Mouse (Mus musculus) monocyte, adult 5-6 weeks (primary cell): ENCODE results near the gene Vkorc1l1. TPM values are rescaled to one million over a fixed set of nuclear protein-coding genes. Genes with fewer than 3 reads are reported as not detected.
A peak's percentile ranks its signal among the peaks of the same experiment; 100 is the strongest.

Experiments used
- ATAC-seq: fragments of 153-309, 156-312 bp; replicated peaks from 2 replicates; pipeline ENCODE4 v1.8.0; 2017; ENCODE audit warnings: mild to moderate bottlenecking; ENCODE audit not compliant: low TSS enrichment, insufficient number of reproducible peaks, severe bottlenecking, poor library complexity, low FRiP score
- total RNA-seq: library from RNA; stranded (forward); fragments of 200-1000, 200-491, 200-594 nt; gene quantifications from 3 replicates; pipeline ENCODE4 v1.2.3, GENCODE M21; 2017

Gene Vkorc1l1
- total RNA-seq, 1 experiment from 2014 or later: 9.6 TPM

GRCm38 (mm10) chr5:129993374-129993773 is 51.6 kb downstream of the Vkorc1l1 start:
- ATAC-seq: no peak

- ATAC-seq: no peak
These were observed 53.2 kb downstream of the Vkorc1l1 start for GRCm38 (mm10) chr5:129994989-129995388.

GRCm38 (mm10) chr5:129997700-129998099 is 55.9 kb downstream of the Vkorc1l1 start:
- no peak for ATAC-seq

DNA sequence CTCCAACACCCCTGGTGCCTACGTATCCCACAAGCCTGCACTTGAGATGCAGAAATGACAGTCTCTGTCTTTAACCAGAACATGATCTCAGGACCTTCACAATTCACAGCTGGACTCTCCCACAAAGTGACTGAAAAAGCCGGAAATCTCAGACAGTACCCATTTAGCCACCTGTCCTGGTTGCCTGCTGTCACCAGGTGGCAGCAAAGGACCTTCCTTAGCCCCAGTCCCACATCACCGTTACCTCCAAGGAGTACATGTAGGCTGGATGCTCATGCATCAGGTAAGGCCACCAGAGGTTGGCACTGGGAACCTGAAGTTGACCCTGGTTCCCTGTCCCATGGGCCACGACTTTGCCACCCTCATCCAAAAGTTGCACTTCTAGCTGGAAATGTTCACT is 57.3 kb downstream of the Vkorc1l1 start:
- peak; percentile 19; the same call in 1 of the 2 replicates for ATAC-seq

- peak; percentile 50 for ATAC-seq
These were observed 59.0 kb downstream of the Vkorc1l1 start for GRCm38 (mm10) chr5:130000735-130001134.

DNA sequence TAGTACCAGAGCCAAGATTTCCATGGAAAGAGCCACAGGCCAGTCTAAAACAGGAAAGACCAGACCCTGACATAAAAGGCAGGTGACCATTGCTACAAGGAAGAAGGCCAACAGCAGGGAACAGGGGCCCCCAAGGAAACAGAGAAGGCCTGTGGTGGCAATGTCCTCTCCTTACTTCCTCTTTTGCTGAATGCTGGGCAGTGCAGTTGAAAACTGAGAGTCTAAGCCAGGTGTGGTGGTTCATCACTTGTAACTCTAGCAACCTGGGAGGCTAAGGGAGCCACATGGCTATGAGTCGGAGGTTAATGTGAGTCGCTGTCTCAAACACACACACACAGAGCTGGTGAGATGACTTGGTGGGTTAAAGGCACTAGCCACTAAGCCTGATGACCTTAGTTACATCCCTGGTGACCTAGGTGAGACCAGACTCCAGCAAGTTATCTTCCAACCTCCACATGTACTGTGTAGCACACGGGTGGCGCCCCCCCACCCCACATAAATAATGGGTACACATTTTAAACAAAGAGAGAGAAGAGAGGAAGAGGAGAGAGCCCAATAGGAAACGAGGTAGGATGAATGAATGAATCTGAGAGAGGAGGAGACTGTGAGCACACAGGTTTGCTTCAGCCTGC is 59.7 kb downstream of the Vkorc1l1 start:
- ATAC-seq: peak; percentile 34

GRCm38 (mm10) chr5:130002301-130003146 is 60.8 kb downstream of the Vkorc1l1 start, which contains the start of gene Gusb:
Gene Gusb (minus strand): TSS chr5:130003049.
- ATAC-seq: peak; percentile 83

- ATAC-seq: no peak
These were observed 61.5 kb downstream of the Vkorc1l1 start for GRCm38 (mm10) chr5:130003229-130003628.

DNA sequence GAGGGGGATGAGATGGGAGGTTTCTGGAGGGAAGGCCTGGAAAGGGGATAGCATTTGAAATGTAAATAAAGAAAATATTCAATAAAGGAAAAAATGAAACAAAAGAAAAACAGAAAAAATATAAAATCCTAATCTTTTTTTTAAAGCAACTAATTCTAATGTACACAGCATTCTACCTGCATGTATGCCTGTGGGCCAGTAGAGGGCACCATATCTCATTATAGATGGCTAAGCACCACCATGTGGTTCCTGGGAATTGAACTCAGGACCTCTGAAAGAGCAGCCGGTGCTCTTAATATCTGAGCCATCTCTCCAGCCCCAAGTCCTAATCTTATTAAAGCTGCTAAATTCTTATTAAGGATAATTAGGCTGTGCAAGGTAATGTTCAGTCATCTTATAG is 65.6 kb downstream of the Vkorc1l1 start:
- ATAC-seq: no peak

DNA sequence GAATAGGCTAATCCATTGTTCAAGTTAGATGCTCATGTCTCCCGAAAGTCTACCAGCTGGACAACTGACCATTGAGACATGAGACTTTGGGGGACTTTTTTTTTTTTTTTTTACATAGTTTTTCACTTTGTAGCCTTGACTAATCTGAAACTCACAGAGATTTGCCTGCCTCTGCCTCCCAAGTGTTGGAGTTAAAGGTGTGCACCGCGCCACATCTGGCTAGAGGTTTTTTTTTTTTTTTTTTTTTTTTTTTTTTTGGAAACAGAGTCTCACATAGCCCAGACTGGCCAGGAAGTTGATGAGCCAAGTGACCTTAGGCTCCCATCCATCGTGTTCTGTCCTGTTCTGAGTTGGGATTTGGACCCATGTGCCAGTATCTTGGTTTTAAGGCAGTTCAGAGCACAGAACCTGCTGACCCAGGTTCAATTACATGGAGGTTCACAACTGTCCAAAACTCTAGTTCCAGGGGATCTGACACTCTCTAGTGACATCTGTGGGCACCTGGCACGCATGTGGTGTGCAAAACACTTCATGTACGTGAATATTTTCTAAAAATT is 66.3 kb downstream of the Vkorc1l1 start:
- no peak for ATAC-seq

- no peak for ATAC-seq
These were observed 68.0 kb downstream of the Vkorc1l1 start for GRCm38 (mm10) chr5:130009784-130010183.

DNA sequence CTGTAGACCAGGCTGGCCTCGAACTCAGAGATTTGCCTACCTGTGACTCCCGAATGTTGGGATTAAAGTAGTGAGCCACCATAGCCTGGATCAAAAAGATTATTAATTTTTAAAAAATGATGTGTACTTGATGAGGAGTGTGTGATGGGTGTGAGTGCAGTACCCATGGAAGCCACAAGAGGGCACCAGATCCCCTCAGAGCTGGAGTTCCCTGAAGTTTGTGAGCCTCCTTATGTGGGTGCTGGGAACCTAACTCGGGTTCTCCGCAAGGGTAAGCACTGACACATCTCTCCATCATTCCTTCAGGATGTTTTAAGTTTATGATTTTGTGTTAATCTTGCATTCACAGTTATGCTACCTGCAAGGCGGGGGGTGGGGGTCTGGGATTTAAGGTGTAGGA is 69.2 kb downstream of the Vkorc1l1 start:
- ATAC-seq: no peak

GRCm38 (mm10) chr5:130015104-130015503 is 73.3 kb downstream of the Vkorc1l1 start:
- ATAC-seq: no peak

- ATAC-seq: no peak
These were observed 77.7 kb downstream of the Vkorc1l1 start for GRCm38 (mm10) chr5:130019461-130019860.

GRCm38 (mm10) chr5:130021361-130021966 is 79.7 kb downstream of the Vkorc1l1 start:
- no peak for ATAC-seq

DNA sequence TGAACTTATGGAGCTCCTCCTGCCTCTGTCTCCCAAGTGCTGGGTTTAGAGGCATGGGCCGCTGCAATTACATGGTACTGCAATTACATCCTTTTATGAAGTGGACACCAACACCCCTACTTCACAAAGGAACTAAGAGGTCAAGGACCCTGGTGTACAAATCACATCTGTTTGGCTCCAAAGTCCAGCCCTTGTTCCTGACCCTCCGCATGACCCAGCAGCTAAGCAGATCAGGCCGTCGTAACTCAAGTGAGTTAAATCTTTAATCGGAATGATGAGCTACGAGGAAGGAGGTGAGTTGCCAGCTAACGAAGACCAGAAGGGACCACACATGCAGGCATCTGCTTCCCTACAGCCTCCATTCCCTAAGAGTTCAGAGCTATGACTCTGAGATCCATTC is 80.6 kb downstream of the Vkorc1l1 start:
- ATAC-seq: no peak

DNA sequence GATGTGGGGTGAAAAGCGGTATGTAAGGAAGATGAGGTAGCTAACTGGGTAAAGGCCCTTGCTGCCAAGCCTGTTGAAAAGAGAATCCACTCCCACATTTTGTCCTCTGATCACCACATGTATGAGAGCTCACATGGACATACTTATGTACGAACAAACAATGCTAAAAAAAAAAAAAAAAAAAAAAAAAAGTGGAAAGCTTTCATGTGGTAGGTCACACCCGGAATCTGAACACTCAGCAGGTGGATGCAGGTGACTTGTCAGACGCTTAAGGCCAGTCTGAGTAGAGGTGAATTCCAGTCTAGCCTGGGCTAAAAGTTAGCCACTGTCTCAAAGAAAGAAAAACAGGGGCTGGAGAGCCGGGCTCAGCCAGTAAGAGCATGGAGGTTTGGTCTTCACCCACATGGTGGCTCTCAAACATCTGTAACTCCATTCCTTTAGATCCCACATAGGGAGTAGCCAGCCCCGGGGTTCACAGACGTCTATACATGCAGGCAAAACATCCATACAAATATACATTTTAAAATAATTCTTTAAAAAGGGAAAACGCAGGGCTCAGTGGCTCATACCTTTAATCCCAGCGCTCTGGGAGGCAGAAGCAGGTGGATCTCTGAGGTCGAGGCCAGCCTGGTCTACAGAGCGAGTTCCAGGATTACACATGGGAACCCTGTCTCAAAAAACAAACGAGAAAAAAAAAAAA is 81.4 kb downstream of the Vkorc1l1 start:
- no peak for ATAC-seq

DNA sequence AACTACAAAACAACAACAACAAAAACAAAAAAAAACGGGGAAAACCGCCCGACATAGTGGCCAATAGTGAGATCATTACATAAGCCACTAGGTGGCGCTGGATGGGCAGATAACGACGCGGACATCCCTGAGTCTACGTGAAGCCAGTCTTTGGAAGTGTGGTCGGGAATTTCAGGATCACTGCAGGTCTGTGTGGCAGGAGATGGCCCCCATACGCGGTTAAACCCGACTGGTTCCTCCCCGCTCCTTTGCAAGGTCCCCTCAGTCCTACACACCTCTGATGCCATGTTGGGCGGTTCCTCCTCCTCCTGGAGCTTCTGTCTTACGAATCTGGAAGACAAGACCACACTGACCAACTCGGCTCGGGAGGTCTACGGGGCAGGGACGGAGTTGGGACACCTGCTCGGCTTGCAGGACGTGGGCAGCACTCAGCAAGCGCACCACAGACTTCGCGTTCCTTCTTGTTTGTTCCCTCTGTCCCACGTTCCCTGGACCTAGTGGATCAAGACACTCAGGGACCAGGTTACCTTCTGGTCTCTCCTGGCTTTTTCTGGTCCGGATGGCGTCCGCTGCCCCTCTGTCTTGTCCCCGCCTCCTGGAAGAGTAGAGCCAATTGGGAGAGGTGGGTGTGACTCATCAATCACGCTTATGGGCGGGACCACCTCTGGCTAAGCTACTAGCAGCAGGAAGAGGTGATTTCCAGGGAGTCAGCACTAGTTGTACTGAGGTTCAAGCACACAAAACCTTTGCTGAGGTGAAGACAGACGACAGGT is 82.2 kb downstream of the Vkorc1l1 start:
- ATAC-seq: peak; percentile 88
